Mouse (Mus musculus): ENCODE data around the gene Pdzrn3.

GRCm38 (mm10) chr6:101299434-101299833 lies 78.3 kb downstream of the Pdzrn3 start:
- no peak for TF ChIP-seq POLR2A (IDR thresholded peaks at IDR 0.05; ENCODE audit: control insufficient read depth, extremely low read depth, insufficient read depth, low read length, poor library complexity)
- no peak for TF ChIP-seq CTCF (IDR thresholded peaks at IDR 0.05; ENCODE audit: borderline replicate concordance, control insufficient read depth, extremely low read depth, insufficient read depth, low read length, poor library complexity)
